Mouse (Mus musculus) monocyte, adult 2 months (primary cell): Measurements from ENCODE around the gene Gm45194.

Source experiments
- DNase-seq, 2 experiments: peaks; one replicate each; pipeline ENCODE4 v3.0.0; 2022; ENCODE audit warnings: low spot score in 2 of 2, low read depth in 1 of 2

Gene Gm45194

GRCm38 (mm10) chrX:111891089-111891488, at the start of gene Gm45194:
Gene Gm45194 (plus strand): TSS chrX:111891389.
- no peak for DNase-seq

DNA sequence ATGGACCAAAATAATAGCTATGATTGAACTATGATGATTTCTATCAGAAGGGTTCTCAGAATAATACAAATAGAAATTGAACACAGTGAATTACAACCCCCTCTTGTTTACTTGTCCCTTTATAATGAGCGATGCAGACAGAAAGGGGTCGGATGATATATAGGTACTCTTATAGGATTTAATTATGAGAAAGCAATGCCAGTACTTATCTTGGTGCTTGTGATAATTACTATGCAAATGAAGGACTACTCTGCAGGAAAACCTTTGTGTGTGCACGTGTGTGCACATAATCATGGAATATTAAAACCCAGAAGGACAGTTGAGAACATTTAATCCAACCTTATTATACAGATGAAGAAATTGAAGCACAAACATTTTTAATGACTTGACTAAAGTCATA, 35.3 kb upstream of the Gm45194 start:
- DNase-seq = no peak

- no peak for DNase-seq
Measured at GRCm38 (mm10) chrX:111881251-111881650, 9.9 kb upstream of the Gm45194 start.

GRCm38 (mm10) chrX:111894321-111895050, 3.3 kb downstream of the Gm45194 start:
- DNase-seq = no peak

DNA sequence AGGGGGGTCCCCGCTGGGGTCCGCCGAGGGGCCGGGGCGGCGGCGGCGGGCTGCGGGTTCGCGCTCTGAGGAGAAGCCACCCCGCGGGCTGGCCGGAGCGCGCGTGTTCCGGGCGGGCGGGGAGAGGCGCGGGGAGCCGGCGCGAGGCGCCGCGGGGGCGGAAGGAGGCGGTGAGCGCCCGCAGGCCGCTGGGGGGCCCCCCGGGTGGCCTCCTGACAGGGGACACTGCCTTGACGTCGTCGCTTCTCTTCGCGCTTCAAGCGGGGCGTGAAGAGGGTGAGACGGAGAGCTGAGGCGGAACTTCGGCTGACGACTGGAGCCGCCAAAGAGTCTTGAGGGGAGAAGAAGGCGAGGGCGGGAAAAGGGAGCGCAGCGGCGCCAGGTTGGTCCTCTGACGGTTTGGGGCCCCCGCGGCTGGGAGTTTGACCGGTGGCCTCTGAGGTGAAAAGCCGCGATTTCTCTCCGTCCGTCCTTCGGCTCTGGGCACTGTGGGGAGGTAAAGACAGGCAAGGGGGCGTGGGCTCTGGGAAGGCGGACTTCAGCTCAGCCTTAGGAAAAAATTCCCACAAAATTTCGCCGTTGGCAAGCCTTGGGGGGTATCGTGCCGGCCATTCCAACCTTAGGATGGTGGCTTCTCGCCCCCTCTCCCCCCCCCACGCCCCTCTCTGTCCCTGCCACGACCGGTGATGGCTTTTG, 4.0 kb downstream of the Gm45194 start:
- DNase-seq = no peak

DNA sequence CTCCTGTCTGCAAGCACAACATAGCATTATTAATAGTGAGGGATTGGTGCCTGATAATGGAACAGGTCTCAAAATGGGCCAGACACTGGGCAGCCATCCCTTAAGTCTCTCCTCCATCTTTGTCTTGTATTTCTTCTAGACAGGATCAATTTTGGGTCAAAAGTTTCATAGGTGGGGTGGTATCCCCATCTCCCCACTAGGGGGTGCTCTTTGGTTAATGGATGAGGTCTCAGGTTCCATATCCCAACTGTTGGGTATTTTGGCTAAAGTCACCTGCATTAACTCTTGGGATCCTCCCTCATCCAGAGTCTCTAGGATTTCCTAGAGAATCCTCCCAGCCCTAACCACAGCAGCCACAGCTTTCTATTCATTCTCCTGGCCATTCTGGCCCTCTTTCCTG, 26.2 kb downstream of the Gm45194 start:
- DNase-seq = no peak

- DNase-seq = no peak
Measured at GRCm38 (mm10) chrX:111960909-111961308, 69.7 kb downstream of the Gm45194 start.

DNA sequence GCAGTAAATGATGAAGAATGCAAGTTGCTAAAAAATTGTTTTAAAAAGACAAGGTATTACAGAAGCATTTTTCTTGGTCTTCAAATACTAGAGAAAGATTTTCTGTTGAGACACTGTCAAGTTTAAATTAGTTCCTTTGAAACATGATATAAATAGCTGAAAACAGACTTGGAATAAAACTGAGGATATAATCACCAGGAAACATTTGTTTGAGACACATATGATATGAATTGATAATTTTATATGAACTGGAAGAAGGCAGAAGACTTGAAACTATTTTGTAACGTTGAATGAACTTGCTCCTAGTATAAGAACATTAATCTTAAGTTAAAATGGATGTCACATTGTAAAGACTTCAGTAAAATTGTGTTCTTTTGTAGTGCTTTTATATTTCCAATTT, 108.5 kb downstream of the Gm45194 start:
- DNase-seq = no peak

GRCm38 (mm10) chrX:112010707-112011106, 119.5 kb downstream of the Gm45194 start, which contains the start of gene Tex16:
Gene Tex16 (plus strand): TSS chrX:112011007.
- DNase-seq = no peak

DNA sequence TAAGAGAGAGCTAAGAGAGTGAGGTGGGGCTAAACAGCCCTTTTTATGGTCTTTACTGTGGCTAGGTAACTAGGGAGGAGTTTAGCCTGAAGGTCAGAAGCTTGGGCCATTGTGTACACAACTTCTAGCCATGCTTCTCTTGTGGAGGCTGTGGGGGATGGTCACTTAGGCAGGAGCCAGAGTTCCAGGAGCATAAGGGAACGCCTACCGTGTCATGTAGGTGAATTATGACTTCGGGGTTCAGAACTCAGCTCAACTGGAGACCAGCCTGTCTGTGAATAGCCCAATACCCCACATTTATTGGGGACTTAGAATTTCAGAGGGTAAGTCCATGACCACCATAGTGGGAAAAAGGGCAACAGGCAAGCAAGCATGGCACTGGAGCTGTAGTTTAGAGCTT, 347.6 kb downstream of the Gm45194 start, which contains the start of gene 4933403O08Rik:
Gene 4933403O08Rik (plus strand): TSS at position 301 of the 400 bp plus-strand sequence.
- no peak for DNase-seq

DNA sequence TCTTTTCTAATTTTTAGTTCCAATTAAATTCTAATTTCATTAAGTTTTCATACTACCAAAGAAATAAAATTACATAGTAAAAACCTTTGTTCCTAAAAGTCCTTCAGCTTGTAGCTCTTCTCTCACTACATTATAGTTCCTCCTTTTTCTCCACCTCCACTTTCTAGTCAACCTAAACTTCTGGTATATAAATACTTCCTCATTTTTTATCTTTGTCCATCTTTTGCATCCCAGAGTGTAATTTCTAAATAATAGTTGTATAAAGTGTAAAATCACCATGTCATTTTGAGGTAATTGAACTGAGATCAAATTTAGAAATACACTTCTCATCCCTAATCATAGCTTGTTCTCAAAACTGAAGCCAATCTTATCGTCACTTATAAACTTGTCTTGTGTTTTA, 351.7 kb downstream of the Gm45194 start:
- no peak for DNase-seq

DNA sequence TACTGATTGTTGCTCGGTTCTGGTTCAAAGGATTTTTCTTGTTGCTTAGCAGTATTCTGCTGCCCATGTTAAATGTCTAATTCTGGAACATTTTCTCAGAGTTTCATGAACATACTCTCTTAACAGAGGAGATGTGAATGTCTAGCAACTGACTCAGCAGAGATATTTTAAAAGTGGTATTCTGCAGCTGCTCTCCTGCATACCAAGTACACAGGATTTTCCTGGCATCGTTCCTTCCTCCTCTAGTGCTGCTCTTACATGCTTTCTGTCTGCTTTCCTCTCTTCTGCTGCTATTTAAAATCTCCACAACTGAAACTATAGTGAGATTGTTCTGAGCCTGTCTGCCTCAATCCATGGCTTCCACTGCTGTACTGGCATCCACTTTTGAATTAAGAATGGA, 364.3 kb downstream of the Gm45194 start:
- DNase-seq = no peak

DNA sequence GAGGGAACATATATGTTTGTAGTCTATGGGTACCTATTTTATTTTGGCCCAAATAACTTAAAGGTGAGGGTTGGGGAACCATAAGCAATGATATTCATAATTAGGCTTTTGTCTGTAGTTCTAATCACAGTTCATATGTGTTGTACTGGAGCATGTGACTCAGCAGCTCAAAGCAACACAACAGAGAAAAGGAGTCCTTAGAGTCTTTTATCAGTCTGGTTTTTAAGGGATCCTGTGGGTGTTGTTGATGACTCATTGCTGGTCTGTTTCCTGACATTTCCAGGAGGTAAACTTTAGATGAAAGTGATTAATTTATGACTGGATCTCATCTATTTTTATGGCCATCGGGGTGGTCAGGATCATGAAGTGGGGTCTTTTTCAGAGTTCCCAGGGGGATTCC, 382.4 kb downstream of the Gm45194 start:
- no peak for DNase-seq
